Mouse (Mus musculus): ENCODE data around the gene Gmds. TPM values are rescaled to one million over a fixed set of nuclear protein-coding genes. Genes with fewer than 3 reads are reported as not detected.

Gmds gene
- total and polyA plus RNA-seq, 2 experiments from 2014 or later, result 18.6 to 35.1 TPM

DNA sequence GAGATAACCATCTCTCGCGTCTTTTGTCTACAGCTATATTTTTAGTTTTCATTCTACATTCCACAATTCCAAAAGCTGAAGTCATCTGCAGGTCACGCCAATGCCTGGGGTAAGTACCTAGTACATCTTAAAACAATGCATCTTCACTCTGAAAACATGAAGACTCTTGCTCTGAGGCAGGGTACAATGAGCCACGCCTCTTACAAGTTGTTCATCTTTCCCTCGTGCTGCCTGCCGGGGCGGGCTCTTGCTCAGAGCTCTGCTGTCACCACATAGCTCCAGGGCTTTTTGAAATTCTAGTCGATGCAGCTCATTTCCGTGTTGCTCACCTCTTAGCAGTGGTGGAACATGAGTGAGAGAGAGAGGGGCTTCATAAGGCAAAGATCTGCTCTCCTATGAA is 475.1 kb downstream of the Gmds start:
- H3K4me2 ChIP-seq (ENCODE audit: low read depth), result no peak overlapping the region
- no peaks in the 10 kb centered on the region for H3K36me3 ChIP-seq (ENCODE audit: insufficient read depth)
- no peak overlapping the region for H3K4me3 ChIP-seq (ENCODE audit: low read depth, low read length)
- H3K4me1 ChIP-seq (ENCODE audit: insufficient read depth), result no peaks in the 10 kb centered on the region
- H3K27ac ChIP-seq (ENCODE audit: low read depth, low read length), result no peak overlapping the region
- H3K9ac ChIP-seq, result no peak overlapping the region
- DNase-seq, result no peak
- ATAC-seq, result peak; percentile 69; the same call in 1 of the 2 replicates
- TF ChIP-seq CTCF (IDR thresholded peaks at IDR 0.05; ENCODE audit: low read depth), result no peak
- H3K27me3 ChIP-seq (ENCODE audit: insufficient read depth, low read length), result no peaks in the 10 kb centered on the region
- 79% methylated on average over 9 of the region's 9 CpGs for WGBS
- no peaks in the 10 kb centered on the region for H3K9me3 ChIP-seq (ENCODE audit: low read length)

DNA sequence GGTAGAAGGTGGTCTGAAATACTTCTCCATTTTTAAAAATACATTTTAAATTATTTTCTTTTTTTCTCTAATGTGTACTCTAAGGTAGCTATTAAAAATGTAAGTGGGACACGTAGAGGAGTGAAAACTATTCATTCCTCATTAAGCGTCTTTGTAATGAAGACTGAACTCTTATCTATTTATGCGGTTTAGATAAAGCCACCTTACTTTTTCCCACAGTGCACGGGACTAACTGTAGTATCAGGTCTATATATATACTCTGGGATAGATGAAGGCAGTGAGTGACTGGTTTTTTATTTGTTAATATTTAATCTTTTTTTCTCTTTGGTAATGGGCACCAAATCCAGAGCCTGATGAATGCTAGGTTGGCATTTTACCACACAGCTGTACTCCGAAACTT is 478.3 kb downstream of the Gmds start:
- no peak overlapping the region for H3K4me2 ChIP-seq (ENCODE audit: low read depth)
- no peaks in the 10 kb centered on the region for H3K9me3 ChIP-seq (ENCODE audit: low read length)
- H3K27me3 ChIP-seq (ENCODE audit: insufficient read depth, low read length), result no peaks in the 10 kb centered on the region
- H3K36me3 ChIP-seq (ENCODE audit: insufficient read depth), result no peaks in the 10 kb centered on the region
- H3K27ac ChIP-seq (ENCODE audit: low read depth, low read length), result no peak overlapping the region
- TF ChIP-seq CTCF (IDR thresholded peaks at IDR 0.05; ENCODE audit: low read depth), result no peak
- DNase-seq (no peak), ATAC-seq (no peak)
- no peak overlapping the region for H3K9ac ChIP-seq
- 92% methylated on average over 5 of the region's 5 CpGs for WGBS
- no peak overlapping the region for H3K4me3 ChIP-seq (ENCODE audit: low read depth, low read length)
- no peaks in the 10 kb centered on the region for H3K4me1 ChIP-seq (ENCODE audit: insufficient read depth)

DNA sequence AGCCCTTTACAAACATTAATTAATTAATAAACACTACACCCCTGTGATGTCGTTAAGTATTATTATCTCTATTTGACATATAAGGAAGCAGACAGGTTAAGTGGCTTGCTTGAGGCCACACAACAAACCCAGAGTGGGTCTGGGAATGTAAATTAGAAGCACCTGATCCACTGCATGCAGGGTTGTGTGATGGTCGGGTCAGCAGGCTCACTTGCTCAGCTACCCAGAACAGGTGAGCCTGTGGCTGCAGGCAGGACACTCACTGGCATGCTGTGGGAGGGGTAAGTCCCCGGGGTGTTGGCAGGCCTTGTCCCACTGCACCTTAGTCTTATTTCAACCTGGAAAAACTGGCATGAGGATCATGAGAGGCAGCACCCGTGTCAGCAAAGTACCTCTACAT is 484.5 kb downstream of the Gmds start:
- DNase-seq (no peak), ATAC-seq (no peak)
- no peak for TF ChIP-seq CTCF (IDR thresholded peaks at IDR 0.05; ENCODE audit: low read depth)
- no peak overlapping the region for H3K27ac ChIP-seq (ENCODE audit: low read depth, low read length)
- no peaks in the 10 kb centered on the region for H3K27me3 ChIP-seq (ENCODE audit: insufficient read depth, low read length)
- H3K36me3 ChIP-seq (ENCODE audit: insufficient read depth), result no peaks in the 10 kb centered on the region
- H3K4me1 ChIP-seq (ENCODE audit: insufficient read depth), result no peaks in the 10 kb centered on the region
- no peaks in the 10 kb centered on the region for H3K9me3 ChIP-seq (ENCODE audit: low read length)
- 72% methylated on average over 4 of the region's 4 CpGs for WGBS
- H3K4me2 ChIP-seq (ENCODE audit: low read depth), result no peak overlapping the region
- no peak overlapping the region for H3K9ac ChIP-seq
- H3K4me3 ChIP-seq (ENCODE audit: low read depth, low read length), result no peak overlapping the region

DNA sequence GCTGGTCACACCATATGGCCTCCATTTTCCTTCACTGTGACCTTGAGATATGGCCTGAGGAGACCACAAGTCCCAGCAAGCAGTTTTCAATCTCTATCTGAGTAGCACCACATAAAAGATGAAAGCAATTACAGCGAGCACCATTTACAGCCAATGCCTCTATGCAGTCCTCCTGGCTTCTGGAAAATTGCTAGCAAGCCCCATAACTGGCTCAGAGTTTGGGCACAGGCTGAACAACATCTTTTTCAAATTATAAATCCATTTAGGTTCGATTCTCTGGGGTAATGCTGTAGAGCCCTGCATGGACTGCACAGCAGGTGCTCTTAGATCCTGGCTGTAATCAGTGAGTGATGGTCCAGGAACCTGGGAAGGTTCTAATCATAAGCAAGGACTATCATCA is 485.0 kb downstream of the Gmds start:
- Histone ChIP-seq H3K4me1 (ENCODE audit: insufficient read depth) (no peaks in the 10 kb centered on the region), H3K4me3 (ENCODE audit: low read depth, low read length) (no peak overlapping the region), H3K9ac (no peak overlapping the region), H3K27me3 (ENCODE audit: insufficient read depth, low read length) (no peaks in the 10 kb centered on the region), H3K9me3 (ENCODE audit: low read length) (no peaks in the 10 kb centered on the region), H3K4me2 (ENCODE audit: low read depth) (no peak overlapping the region), H3K36me3 (ENCODE audit: insufficient read depth) (no peaks in the 10 kb centered on the region), H3K27ac (ENCODE audit: low read depth, low read length) (no peak overlapping the region)
- ATAC-seq (no peak), DNase-seq (no peak)
- WGBS, result 52% methylated on average over 2 of the region's 2 CpGs
- no peak for TF ChIP-seq CTCF (IDR thresholded peaks at IDR 0.05; ENCODE audit: low read depth)

DNA sequence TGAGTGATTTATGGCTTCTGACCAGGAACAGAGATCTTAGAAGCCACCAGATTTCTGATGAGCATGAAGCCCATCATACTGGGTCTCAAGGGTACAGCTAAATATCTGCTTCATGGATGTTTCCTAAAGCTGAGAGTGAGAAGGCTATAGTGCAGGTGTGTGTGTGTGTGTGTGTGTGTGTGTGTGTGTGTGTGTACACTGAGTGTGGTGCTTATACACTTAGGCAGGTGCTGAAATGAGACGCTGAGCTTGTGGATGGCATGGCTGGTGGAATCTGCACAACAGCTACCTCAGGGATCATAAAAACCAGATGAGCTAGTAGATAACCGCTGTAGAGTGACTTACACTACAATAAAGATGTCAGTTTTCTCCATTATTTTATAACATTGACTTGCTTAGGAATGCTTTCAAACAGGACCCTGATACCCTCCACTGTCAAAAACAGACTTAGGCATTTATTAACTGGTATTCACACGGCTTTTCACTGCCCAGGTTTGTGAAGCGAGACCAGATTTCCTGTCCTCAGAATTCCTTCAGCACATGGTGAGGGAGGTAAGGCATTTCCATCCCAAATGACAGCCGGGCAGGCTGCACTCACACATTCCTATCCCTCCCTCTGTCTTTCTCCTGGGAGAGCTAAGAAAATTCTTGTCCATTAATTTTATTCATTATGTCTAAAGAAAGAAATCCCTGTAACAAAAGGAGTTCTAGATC is 489.1 kb downstream of the Gmds start:
- no peaks in the 10 kb centered on the region for H3K4me1 ChIP-seq (ENCODE audit: insufficient read depth)
- H3K27me3 ChIP-seq (ENCODE audit: insufficient read depth, low read length), result no peaks in the 10 kb centered on the region
- WGBS, result 59% methylated on average over 5 of the region's 5 CpGs
- no peak overlapping the region for H3K4me2 ChIP-seq (ENCODE audit: low read depth)
- H3K27ac ChIP-seq (ENCODE audit: low read depth, low read length), result no peak overlapping the region
- H3K9ac ChIP-seq, result no peak overlapping the region
- no peaks in the 10 kb centered on the region for H3K36me3 ChIP-seq (ENCODE audit: insufficient read depth)
- no peaks in the 10 kb centered on the region for H3K9me3 ChIP-seq (ENCODE audit: low read length)
- DNase-seq (no peak), ATAC-seq (no peak)
- TF ChIP-seq CTCF (IDR thresholded peaks at IDR 0.05; ENCODE audit: low read depth), result no peak
- no peak overlapping the region for H3K4me3 ChIP-seq (ENCODE audit: low read depth, low read length)

DNA sequence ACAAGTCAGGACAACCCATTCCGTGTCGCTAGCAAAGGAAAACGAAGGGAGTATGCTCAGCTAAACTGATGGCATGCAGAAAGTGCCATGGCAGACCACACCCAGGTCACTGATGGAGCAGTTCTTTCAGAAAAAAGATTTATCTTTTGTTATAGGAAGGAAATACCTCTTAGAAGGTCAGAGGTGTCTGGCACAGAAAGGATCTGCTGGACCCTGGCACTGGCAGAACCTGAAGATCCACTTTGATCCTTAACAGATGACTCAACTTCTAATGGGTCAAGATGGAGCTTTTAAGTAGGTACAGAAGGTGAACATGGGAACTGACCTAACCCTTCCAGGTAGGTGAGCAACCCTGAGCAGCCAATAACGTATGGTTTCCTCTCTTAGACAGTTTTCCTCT is 502.7 kb downstream of the Gmds start:
- Histone ChIP-seq H3K9me3 (ENCODE audit: low read length) (no peaks in the 10 kb centered on the region), H3K4me3 (ENCODE audit: low read depth, low read length) (no peak overlapping the region), H3K36me3 (ENCODE audit: insufficient read depth) (no peaks in the 10 kb centered on the region), H3K4me2 (ENCODE audit: low read depth) (no peak overlapping the region), H3K27me3 (ENCODE audit: insufficient read depth, low read length) (no peaks in the 10 kb centered on the region), H3K4me1 (ENCODE audit: insufficient read depth) (no peaks in the 10 kb centered on the region), H3K27ac (ENCODE audit: low read depth, low read length) (no peak overlapping the region), H3K9ac (no peak overlapping the region)
- WGBS, result 89% methylated on average over 4 of the region's 4 CpGs
- no peak for TF ChIP-seq CTCF (IDR thresholded peaks at IDR 0.05; ENCODE audit: low read depth)
- DNase-seq, result no peak
- ATAC-seq, result no peak

DNA sequence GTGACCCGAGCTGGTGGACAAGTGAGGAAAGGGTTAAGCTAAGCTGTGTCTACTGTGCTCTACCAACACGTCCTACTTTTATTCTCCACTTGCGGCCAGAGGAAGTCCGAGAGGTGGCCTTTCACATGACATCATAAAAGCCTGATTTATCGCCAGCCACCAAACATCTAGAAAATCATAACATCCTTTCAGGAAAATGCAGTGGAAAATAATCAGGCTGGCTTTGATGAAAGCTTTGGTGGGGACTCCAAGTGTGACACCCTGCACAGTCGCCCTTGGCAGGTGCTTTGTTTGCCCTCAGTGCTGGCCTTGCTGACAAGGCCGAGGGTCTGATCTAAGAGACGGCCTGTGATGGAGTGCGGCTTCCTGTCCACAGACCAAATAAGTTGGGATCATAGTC is 508.2 kb downstream of the Gmds start:
- Histone ChIP-seq H3K36me3 (ENCODE audit: insufficient read depth) (no peaks in the 10 kb centered on the region), H3K9me3 (ENCODE audit: low read length) (no peaks in the 10 kb centered on the region), H3K27me3 (ENCODE audit: insufficient read depth, low read length) (no peaks in the 10 kb centered on the region), H3K4me1 (ENCODE audit: insufficient read depth) (no peaks in the 10 kb centered on the region), H3K9ac (no peak overlapping the region), H3K27ac (ENCODE audit: low read depth, low read length) (no peak overlapping the region), H3K4me3 (ENCODE audit: low read depth, low read length) (no peak overlapping the region), H3K4me2 (ENCODE audit: low read depth) (no peak overlapping the region)
- TF ChIP-seq CTCF (IDR thresholded peaks at IDR 0.05; ENCODE audit: low read depth), result no peak
- no peak for DNase-seq
- 66% methylated on average over 9 of the region's 9 CpGs for WGBS
- no peak for ATAC-seq

All from forebrain, postnatal 0 days (tissue).